Comparison of ENCODE assay signal across 8 mouse cellular contexts in the genomic region with DNA sequence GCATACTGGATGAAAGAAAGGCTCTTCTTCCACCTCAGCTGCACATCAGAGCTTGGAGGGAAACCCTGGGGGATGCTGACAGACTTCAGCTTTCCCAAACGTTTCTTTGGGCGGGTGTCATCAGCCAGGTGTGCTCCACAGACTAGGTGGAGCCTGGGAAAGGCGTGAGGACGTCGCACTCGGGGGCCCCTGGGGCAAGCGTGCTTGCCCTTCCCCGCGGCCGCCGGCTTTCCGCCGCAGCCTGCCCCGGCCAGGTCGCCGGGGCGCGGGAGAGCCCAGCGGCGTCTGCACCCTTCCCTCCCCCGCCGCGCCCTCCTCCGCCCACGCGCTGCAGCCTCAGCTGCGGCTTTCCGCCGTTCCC. TPM values are rescaled to one million over a fixed set of nuclear protein-coding genes. Genes with fewer than 3 reads are reported as not detected.
DNase-seq lines count a peak whose midpoint lies in the region; ATAC-seq and TF ChIP-seq lines count a peak whose summit lies in the region.

No protein-coding gene starts in this region.

- H3K4me2 ChIP-seq in heart, embryonic 12.5 days, result peak overlapping the region; percentile 77
- peak overlapping the region; percentile 90 for H3K4me2 ChIP-seq in liver, embryonic 14.5 days (ENCODE audit: low read depth)

- no peak for TF ChIP-seq EP300 in liver, embryonic 14.5 days (IDR thresholded peaks at IDR 0.05; ENCODE audit: low read depth)

- intact Hi-C loops in heart, postnatal 14 days (cut with DNase I), result loop anchor here (1.0 to 2.0 kb wide), 3 partner anchors 21 to 306 kb away; a partner anchor contains a TSS

- peak overlapping the region; percentile 97 for H3K27ac ChIP-seq in heart, embryonic 12.5 days (ENCODE audit: poor library complexity, severe bottlenecking)
- peak overlapping the region; percentile 97 for H3K27ac ChIP-seq in forebrain, embryonic 10.5 days
- H3K27ac ChIP-seq in liver, embryonic 14.5 days, result peak overlapping the region; percentile 12; the same call in 1 of the 2 replicates

- no peaks in the 10 kb centered on the region for H3K4me1 ChIP-seq in heart, embryonic 12.5 days (replicated peaks)
- peaks cover 21% of the 10 kb centered on the region for H3K4me1 ChIP-seq in E14TG2a.4 (replicated peaks; ENCODE audit: low read depth, low read length)
- H3K4me1 ChIP-seq in forebrain, embryonic 10.5 days, result peaks cover 20% of the 10 kb centered on the region
- H3K4me1 ChIP-seq in liver, embryonic 14.5 days (replicated peaks; ENCODE audit: control insufficient read depth in 2 of 2, insufficient read depth in 2 of 2, low read length in 1 of 2), result peaks cover 9% of the 10 kb centered on the region in 2 experiments

- WGBS in heart, embryonic 12.5 days, result under 1% methylated on average over 28 of the region's 29 CpGs
- WGBS in forebrain, embryonic 10.5 days, result under 1% methylated on average over 18 of the region's 29 CpGs
- under 1% methylated on average over 26 of the region's 29 CpGs for WGBS in liver, embryonic 14.5 days (ENCODE audit: insufficient replicate concordance)

- DNase-seq in heart, postnatal 14 days, result no peak
- no peak for DNase-seq in forebrain, embryonic 10.5 days (ENCODE audit: extremely low spot score, low spot score)
- no peak for DNase-seq in liver, embryonic 14.5 days (ENCODE audit: low read depth in 3 of 3, low spot score in 3 of 3)
- DNase-seq in adrenal gland, postnatal 14 days, result no peak
- no peak for DNase-seq in B cell, adult 2 months
- no peak for DNase-seq in cerebellum, adult 18-20 months

- H3K4me3 ChIP-seq in heart, embryonic 12.5 days, result peak overlapping the region; percentile 61
- peak overlapping the region; percentile 79 for H3K4me3 ChIP-seq in E14TG2a.4 (replicated peaks; ENCODE audit: low read length)
- peak overlapping the region; percentile 75 for H3K4me3 ChIP-seq in forebrain, embryonic 10.5 days
- peak overlapping the region; percentile 81 to 94 for H3K4me3 ChIP-seq in liver, embryonic 14.5 days (ENCODE audit: insufficient read depth in 1 of 2, low read depth in 2 of 2, low read length in 2 of 2)

- H3K36me3 ChIP-seq in heart, embryonic 12.5 days, result no peaks in the 10 kb centered on the region
- no peaks in the 10 kb centered on the region for H3K36me3 ChIP-seq in E14TG2a.4 (ENCODE audit: insufficient read depth, low read length)
- no peaks in the 10 kb centered on the region for H3K36me3 ChIP-seq in forebrain, embryonic 10.5 days (replicated peaks)
- no peaks in the 10 kb centered on the region for H3K36me3 ChIP-seq in liver, embryonic 14.5 days (replicated peaks; ENCODE audit: control insufficient read depth, insufficient read depth, low read depth)

- H3K9ac ChIP-seq in heart, embryonic 12.5 days, result peak overlapping the region; percentile 75
- H3K9ac ChIP-seq in liver, embryonic 14.5 days (replicated peaks), result peak overlapping the region; percentile 74

- no peaks in the 10 kb centered on the region for H3K9me3 ChIP-seq in heart, embryonic 12.5 days (replicated peaks)
- H3K9me3 ChIP-seq in E14TG2a.4 (ENCODE audit: low read length), result peaks cover 11% of the 10 kb centered on the region; the same call in 1 of the 2 replicates
- no peaks in the 10 kb centered on the region for H3K9me3 ChIP-seq in forebrain, embryonic 10.5 days
- no peaks in the 10 kb centered on the region for H3K9me3 ChIP-seq in liver, embryonic 14.5 days (ENCODE audit: control insufficient read depth, low read length)

- ATAC-seq in heart, embryonic 12.5 days (ENCODE audit: insufficient number of reproducible peaks, low FRiP score), result peak; percentile 69
- peak; percentile 72 for ATAC-seq in liver, embryonic 14.5 days (ENCODE audit: insufficient read depth)

- no peak for TF ChIP-seq CTCF in E14TG2a.4 (conservative IDR thresholded peaks at IDR 0.05; ENCODE audit: low read length)
- no peak for TF ChIP-seq CTCF in liver, embryonic 14.5 days (IDR thresholded peaks at IDR 0.05; ENCODE audit: low read depth)

- H3K27me3 ChIP-seq in heart, embryonic 12.5 days (replicated peaks), result no peaks in the 10 kb centered on the region
- peaks cover 88% of the 10 kb centered on the region for H3K27me3 ChIP-seq in E14TG2a.4 (ENCODE audit: insufficient read depth, low read length)
- peaks cover 14% of the 10 kb centered on the region for H3K27me3 ChIP-seq in forebrain, embryonic 10.5 days (ENCODE audit: poor library complexity, severe bottlenecking)
- H3K27me3 ChIP-seq in liver, embryonic 14.5 days (ENCODE audit: control insufficient read depth, insufficient read depth, low read length), result no peaks in the 10 kb centered on the region

RNA-seq across cellular contexts. Expression of a gene that starts 21.0 kb away (rescaled TPM):
- 44.7 and 48.3 TPM in 2 replicates for polyA plus RNA-seq in heart, embryonic 12.5 days (2016; fragmentation: Nextera tagmentation; extraction: Ambion mirVana)
- 10 to 100 TPM; 50.5 to 54.0 TPM for total RNA-seq in heart, postnatal 14 days (2021)
- polyA plus RNA-seq in forebrain, embryonic 10.5 days (2016; fragmentation: Nextera tagmentation; extraction: Ambion mirVana), result 109 and 110 TPM in 2 replicates
- polyA plus RNA-seq in liver, embryonic 14.5 days (2012; rRNA removed), result 11.8 and 12.1 TPM in 2 replicates
- 8.8 and 10.7 TPM in 2 replicates for polyA plus RNA-seq in liver, embryonic 14.5 days (2014; fragmentation: Nextera tagmentation; extraction: Ambion mirVana)
- 82.7 and 103 TPM in 2 replicates for total RNA-seq in adrenal gland, postnatal 14 days (2021)

Comparison
In these comparisons a context has a peak if more than half of its experiments do, and no peak if none do; other contexts are left out.
1. H3K27ac ChIP-seq: peak in every context shown above with its lines; median percentile 97 in heart, embryonic 12.5 days; 97 in forebrain, embryonic 10.5 days; 12 in liver, embryonic 14.5 days.